Mouse (Mus musculus) embryonic facial prominence, embryonic 13.5 days (tissue): ENCODE data around the gene Gm5269. TPM values are rescaled to one million over a fixed set of nuclear protein-coding genes. Genes with fewer than 3 reads are reported as not detected.

Source experiments
- ATAC-seq: fragments of 200-750 bp; cut with Nextera tagmentation; 2 replicates; pipeline ENCODE4 v1.8.0; 2017; ENCODE audit warnings: low read depth; ENCODE audit not compliant: insufficient number of reproducible peaks, insufficient read depth, low FRiP score, low TSS enrichment
- H3K27ac ChIP-seq: fragments of 300-500 bp; sonication (generic); 2 replicates; pipeline ENCODE4 v1.5.1; 2015; ENCODE audit warnings: moderate library complexity, mild to moderate bottlenecking, inconsistent platforms
- H3K27me3 ChIP-seq: fragments of 300-500 bp; sonication (generic); 2 replicates; pipeline ENCODE4 v1.6.1; 2015; ENCODE audit warnings: mild to moderate bottlenecking, inconsistent platforms
- H3K36me3 ChIP-seq: fragments of 300-500 bp; sonication (generic); 2 replicates; pipeline ENCODE4 v1.6.1; 2015; ENCODE audit warnings: mild to moderate bottlenecking, inconsistent platforms
- H3K4me1 ChIP-seq: fragments of 300-500 bp; sonication (generic); 2 replicates; pipeline ENCODE4 v1.6.1; 2015; ENCODE audit warnings: inconsistent platforms
- H3K4me2 ChIP-seq: fragments of 300-500 bp; sonication (generic); 2 replicates; pipeline ENCODE4 v1.6.1; 2015; ENCODE audit warnings: moderate library complexity, mild to moderate bottlenecking, inconsistent platforms
- H3K4me3 ChIP-seq: fragments of 300-500 bp; sonication (generic); 2 replicates; pipeline ENCODE4 v1.5.1; 2015; ENCODE audit warnings: mild to moderate bottlenecking, inconsistent platforms
- H3K9ac ChIP-seq: fragments of 300-500 bp; sonication (generic); 2 replicates; pipeline ENCODE4 v1.6.1; 2015; ENCODE audit warnings: mild to moderate bottlenecking, inconsistent platforms
- H3K9me3 ChIP-seq: fragments of 300-500 bp; sonication (generic); 2 replicates; pipeline ENCODE4 v1.6.1; 2016; ENCODE audit warnings: inconsistent platforms
- WGBS: fragments of 180-500 bp; shearing (Covaris S2); methylation state at CpG from one replicate; pipeline ENCODE4 v1.1.7; 2015; ENCODE audit warnings: mixed read lengths; 5-methylcytosine and 5-hydroxymethylcytosine counted together
- polyA plus RNA-seq: library from polyadenylated mRNA; unstranded; fragments of >200 nt; fragmentation: Nextera tagmentation; extraction: Ambion mirVana; gene quantifications from 2 replicates; pipeline ENCODE4 v1.2.1, GENCODE M21; 2015

Gene Gm5269
- polyA plus RNA-seq, 1 experiment from 2014 or later, result not detected

GRCm38 (mm10) chr1:45914236-45914635 lies 24.2 kb upstream of the Gm5269 start:
- 87% methylated on average over 4 of the region's 4 CpGs for WGBS
- H3K36me3 ChIP-seq, result no peaks in the 10 kb centered on the region
- no peak for ATAC-seq
- H3K4me3 ChIP-seq, result no peak overlapping the region
- H3K9ac ChIP-seq, result no peak overlapping the region
- H3K4me1 ChIP-seq, result no peaks in the 10 kb centered on the region
- H3K27ac ChIP-seq, result no peak overlapping the region
- H3K9me3 ChIP-seq, result no peaks in the 10 kb centered on the region
- no peaks in the 10 kb centered on the region for H3K27me3 ChIP-seq
- H3K4me2 ChIP-seq, result no peak overlapping the region

GRCm38 (mm10) chr1:45905107-45905821 lies 15.2 kb upstream of the Gm5269 start:
- Histone ChIP-seq H3K27ac (no peak overlapping the region), H3K36me3 (no peaks in the 10 kb centered on the region), H3K9me3 (no peaks in the 10 kb centered on the region), H3K4me1 (peaks cover 6% of the 10 kb centered on the region; the same call in 1 of the 2 replicates), H3K27me3 (no peaks in the 10 kb centered on the region), H3K9ac (no peak overlapping the region), H3K4me2 (no peak overlapping the region), H3K4me3 (no peak overlapping the region)
- 19% methylated on average over 5 of the region's 5 CpGs for WGBS
- no peak for ATAC-seq

- H3K9me3 ChIP-seq, result no peaks in the 10 kb centered on the region
- no peak overlapping the region for H3K27ac ChIP-seq
- H3K9ac ChIP-seq, result no peak overlapping the region
- ATAC-seq, result no peak
- H3K4me2 ChIP-seq, result no peak overlapping the region
- H3K36me3 ChIP-seq, result no peaks in the 10 kb centered on the region
- no peaks in the 10 kb centered on the region for H3K27me3 ChIP-seq
- H3K4me1 ChIP-seq, result peaks cover 6% of the 10 kb centered on the region; the same call in 1 of the 2 replicates
- H3K4me3 ChIP-seq, result no peak overlapping the region
- 75% methylated on average over 3 of the region's 3 CpGs for WGBS
Measured at GRCm38 (mm10) chr1:45904161-45904560, 14.1 kb upstream of the Gm5269 start.

- H3K4me2 ChIP-seq, result no peak overlapping the region
- WGBS, result 58% methylated on average over 1 of the region's 1 CpGs
- no peak overlapping the region for H3K9ac ChIP-seq
- H3K4me1 ChIP-seq, result no peaks in the 10 kb centered on the region
- no peak overlapping the region for H3K27ac ChIP-seq
- ATAC-seq, result no peak
- no peak overlapping the region for H3K4me3 ChIP-seq
- no peaks in the 10 kb centered on the region for H3K36me3 ChIP-seq
- H3K27me3 ChIP-seq, result no peaks in the 10 kb centered on the region
- no peaks in the 10 kb centered on the region for H3K9me3 ChIP-seq
Measured at GRCm38 (mm10) chr1:45898044-45898443, 8.0 kb upstream of the Gm5269 start.

- Histone ChIP-seq H3K4me2 (no peak overlapping the region), H3K27ac (no peak overlapping the region), H3K36me3 (no peaks in the 10 kb centered on the region), H3K27me3 (no peaks in the 10 kb centered on the region), H3K4me3 (no peak overlapping the region), H3K4me1 (no peaks in the 10 kb centered on the region), H3K9me3 (no peaks in the 10 kb centered on the region), H3K9ac (no peak overlapping the region)
- WGBS, result 87% methylated on average over 6 of the region's 6 CpGs
- ATAC-seq, result no peak
Measured at GRCm38 (mm10) chr1:45894168-45894912, 4.3 kb upstream of the Gm5269 start.

- H3K4me3 ChIP-seq, result no peak overlapping the region
- WGBS, result 65% methylated on average over 2 of the region's 2 CpGs
- no peak overlapping the region for H3K4me2 ChIP-seq
- no peak for ATAC-seq
- H3K9me3 ChIP-seq, result no peaks in the 10 kb centered on the region
- no peak overlapping the region for H3K27ac ChIP-seq
- no peaks in the 10 kb centered on the region for H3K27me3 ChIP-seq
- H3K9ac ChIP-seq, result no peak overlapping the region
- H3K36me3 ChIP-seq, result no peaks in the 10 kb centered on the region
- H3K4me1 ChIP-seq, result no peaks in the 10 kb centered on the region
Measured at GRCm38 (mm10) chr1:45891986-45892385, 1.9 kb upstream of the Gm5269 start.

- Histone ChIP-seq H3K36me3 (no peaks in the 10 kb centered on the region), H3K4me3 (no peak overlapping the region), H3K4me2 (no peak overlapping the region), H3K27ac (no peak overlapping the region), H3K9ac (no peak overlapping the region), H3K4me1 (no peaks in the 10 kb centered on the region), H3K27me3 (no peaks in the 10 kb centered on the region), H3K9me3 (no peaks in the 10 kb centered on the region)
- 88% methylated on average over 9 of the region's 9 CpGs for WGBS
- no peak for ATAC-seq
Measured at GRCm38 (mm10) chr1:45886800-45887199, 3.3 kb downstream of the Gm5269 start.

- Histone ChIP-seq H3K4me1 (no peaks in the 10 kb centered on the region), H3K27me3 (no peaks in the 10 kb centered on the region), H3K4me3 (no peak overlapping the region), H3K9me3 (no peaks in the 10 kb centered on the region), H3K36me3 (no peaks in the 10 kb centered on the region), H3K27ac (no peak overlapping the region), H3K4me2 (no peak overlapping the region), H3K9ac (no peak overlapping the region)
- no peak for ATAC-seq
Measured at GRCm38 (mm10) chr1:45883378-45883777, 6.7 kb downstream of the Gm5269 start.

GRCm38 (mm10) chr1:45882076-45882475 lies 8.0 kb downstream of the Gm5269 start:
- no peaks in the 10 kb centered on the region for H3K9me3 ChIP-seq
- no peak overlapping the region for H3K27ac ChIP-seq
- 62% methylated on average over 6 of the region's 6 CpGs for WGBS
- H3K9ac ChIP-seq, result no peak overlapping the region
- H3K36me3 ChIP-seq, result no peaks in the 10 kb centered on the region
- no peak overlapping the region for H3K4me3 ChIP-seq
- no peak overlapping the region for H3K4me2 ChIP-seq
- H3K27me3 ChIP-seq, result no peaks in the 10 kb centered on the region
- H3K4me1 ChIP-seq, result no peaks in the 10 kb centered on the region
- no peak for ATAC-seq

GRCm38 (mm10) chr1:45881228-45881832 lies 8.7 kb downstream of the Gm5269 start:
- no peak overlapping the region for H3K4me3 ChIP-seq
- H3K9ac ChIP-seq, result no peak overlapping the region
- H3K4me1 ChIP-seq, result no peaks in the 10 kb centered on the region
- ATAC-seq, result no peak
- no peak overlapping the region for H3K27ac ChIP-seq
- H3K9me3 ChIP-seq, result no peaks in the 10 kb centered on the region
- no peaks in the 10 kb centered on the region for H3K27me3 ChIP-seq
- no peaks in the 10 kb centered on the region for H3K36me3 ChIP-seq
- 76% methylated on average over 3 of the region's 3 CpGs for WGBS
- no peak overlapping the region for H3K4me2 ChIP-seq

GRCm38 (mm10) chr1:45877463-45877862 lies 12.6 kb downstream of the Gm5269 start:
- Histone ChIP-seq H3K4me1 (no peaks in the 10 kb centered on the region), H3K9ac (no peak overlapping the region), H3K4me2 (no peak overlapping the region), H3K4me3 (no peak overlapping the region), H3K36me3 (no peaks in the 10 kb centered on the region), H3K27me3 (no peaks in the 10 kb centered on the region), H3K9me3 (no peaks in the 10 kb centered on the region), H3K27ac (no peak overlapping the region)
- 91% methylated on average over 3 of the region's 3 CpGs for WGBS
- ATAC-seq, result no peak
